22 mouse cellular contexts compared by ENCODE assay signal in the genomic region with DNA sequence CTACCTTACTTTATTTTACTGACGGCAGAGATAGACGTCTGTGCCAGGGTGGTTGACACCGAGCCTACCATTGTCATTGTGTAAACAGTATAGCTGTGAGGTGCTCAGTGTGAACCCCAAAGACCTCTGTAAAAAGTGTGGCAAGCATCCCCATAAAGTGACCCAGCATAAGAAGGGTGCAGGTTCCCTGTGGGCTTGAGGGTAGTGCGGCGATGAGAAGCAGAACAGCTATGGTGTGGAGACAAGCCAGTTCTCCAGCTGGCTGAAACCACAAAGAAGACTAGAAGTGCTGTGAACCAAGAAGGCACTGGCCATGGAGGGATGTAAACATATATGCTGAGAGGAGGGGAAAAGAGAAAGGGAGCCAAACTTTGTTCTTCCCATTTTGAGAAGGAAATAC.
"Had no signal": no experiment of that assay in that cellular context is flagged by ENCODE, and none has a peak within 500 bp of the region (broad histone marks: within the 10 kb centered on the region; RNA-seq: fewer than 3 reads in every experiment).

No protein-coding gene starts in this region.

- DNase-seq: gastrocnemius, postnatal 14 days; gastrocnemius, postnatal 36 days; heart, postnatal 10 days; heart, postnatal 4 days; kidney, adult 18-20 months; kidney, adult 8-10 months; kidney, postnatal 10 days; kidney, postnatal 25 days; kidney, postnatal 4 days; liver; liver, embryonic 13.5 days had no signal

- H3K27me3 ChIP-seq: hindbrain, embryonic 12.5 days; intestine, embryonic 15.5 days; limb, embryonic 12.5 days; liver, embryonic 13.5 days had no signal

- H3K36me3 ChIP-seq: hindbrain, embryonic 10.5 days; hindbrain, embryonic 12.5 days; intestine, embryonic 15.5 days; limb, embryonic 10.5 days; limb, embryonic 12.5 days; liver, embryonic 13.5 days had no signal

- H3K4me3 ChIP-seq: hindbrain, embryonic 10.5 days; hindbrain, embryonic 12.5 days; intestine, embryonic 15.5 days; layer of hippocampus, adult 2 months; left cerebral cortex, adult 2 months; limb, embryonic 10.5 days; limb, embryonic 12.5 days; liver, embryonic 13.5 days had no signal

- H3K9me3 ChIP-seq: hindbrain, embryonic 10.5 days; hindbrain, embryonic 12.5 days; intestine, embryonic 15.5 days; limb, embryonic 10.5 days; limb, embryonic 12.5 days; liver, embryonic 13.5 days had no signal

- H3K4me1 ChIP-seq: hindbrain, embryonic 10.5 days; hindbrain, embryonic 12.5 days; intestine, embryonic 15.5 days; limb, embryonic 10.5 days; limb, embryonic 12.5 days; liver, embryonic 13.5 days had no signal

- H3K27ac ChIP-seq: hindbrain, embryonic 10.5 days; hindbrain, embryonic 12.5 days; hindbrain, embryonic 14.5 days; intestine, embryonic 15.5 days; layer of hippocampus, adult 2 months; left cerebral cortex, adult 2 months; limb, embryonic 10.5 days; limb, embryonic 12.5 days; liver, embryonic 13.5 days had no signal

- ATAC-seq: hindbrain, embryonic 16.5 days; inflammation-experienced regulatory T-cells, adult 6 months; intestine, embryonic 15.5 days; intestine, postnatal 0 days had no signal
